Mouse (Mus musculus): ENCODE data around the gene Supt20.

- TF ChIP-seq GATA1 (IDR thresholded peaks at IDR 0.05; ENCODE audit: borderline replicate concordance, low read length) (no peak), CTCF (IDR thresholded peaks at IDR 0.05; ENCODE audit: low read depth, low read length) (no peak), GATA2 (IDR thresholded peaks at IDR 0.05; ENCODE audit: borderline replicate concordance, low read depth, low read length) (no peak), POLR2AphosphoS5 (IDR thresholded peaks at IDR 0.05; ENCODE audit: insufficient replicate concordance, low read depth, low read length) (no peak), TAL1 (conservative IDR thresholded peaks at IDR 0.05; ENCODE audit: low read depth, low read length) (no peak)
Observed at GRCm38 (mm10) chr3:54723741-54724500, 31.3 kb downstream of the Supt20 start.
